Mouse (Mus musculus) C3H10T1/2 (cell line): ENCODE results near the gene Ptprk. TPM values are rescaled to one million over a fixed set of nuclear protein-coding genes. Genes with fewer than 3 reads are reported as not detected.

ENCODE experiments used
- polyA plus RNA-seq, 2 experiments: library from polyadenylated mRNA; unstranded; fragments of >200 nt; fragmentation: generic; extraction: Trizol; gene quantifications; one replicate each; pipeline ENCODE4 v1.2.1; 2012; ENCODE audit warnings: missing spikeins in 2 of 2

The Ptprk gene
- polyA plus RNA-seq, result 10 to 100 TPM in 1 of 2 experiments, 1 to 10 TPM in 1; 2.1 to 14.6 TPM

DNA sequence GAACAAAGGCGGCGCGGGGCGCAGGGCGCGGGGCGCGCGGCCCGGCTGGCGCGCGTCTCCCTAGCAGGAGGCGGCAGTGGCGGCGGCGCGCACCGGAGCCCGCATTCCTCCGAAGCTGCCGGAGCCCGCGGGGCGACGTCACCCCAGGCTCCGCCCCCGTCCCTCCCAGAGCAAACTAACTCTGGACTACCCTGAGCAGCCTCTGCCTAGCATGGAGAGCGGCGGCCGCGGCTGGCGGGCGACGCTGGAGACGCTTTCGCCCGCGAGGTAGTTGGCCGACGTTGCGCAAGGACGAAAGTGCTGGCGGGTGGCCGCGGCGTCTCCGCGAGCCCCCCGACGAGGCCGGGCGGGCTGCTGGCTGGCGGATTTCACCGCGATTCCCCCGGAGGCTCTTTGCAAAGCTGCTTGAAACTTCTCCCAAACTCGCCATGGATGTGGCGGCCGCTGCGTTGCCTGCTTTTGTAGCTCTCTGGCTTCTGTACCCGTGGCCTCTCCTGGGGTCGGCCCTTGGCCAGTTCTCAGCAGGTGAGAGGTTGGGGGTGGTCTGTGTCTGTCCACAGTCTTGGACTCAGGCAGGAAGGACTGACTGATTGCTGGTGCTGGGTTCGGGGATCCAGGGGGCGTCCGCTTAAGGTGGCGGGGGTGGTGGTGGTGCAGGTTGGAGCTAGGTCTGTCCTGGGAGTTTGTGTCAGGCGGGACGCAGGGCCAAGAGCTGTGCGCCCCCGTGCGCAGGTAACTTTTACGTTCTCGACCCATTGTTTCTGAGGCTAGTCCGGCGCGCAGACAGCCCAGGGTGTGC, at the start of gene Ptprk:
TSS of gene Ptprk (plus strand) at position 168 of the 799 bp plus-strand sequence.

